ENCODE assay signal across 8 mouse cellular contexts in the genomic region with DNA sequence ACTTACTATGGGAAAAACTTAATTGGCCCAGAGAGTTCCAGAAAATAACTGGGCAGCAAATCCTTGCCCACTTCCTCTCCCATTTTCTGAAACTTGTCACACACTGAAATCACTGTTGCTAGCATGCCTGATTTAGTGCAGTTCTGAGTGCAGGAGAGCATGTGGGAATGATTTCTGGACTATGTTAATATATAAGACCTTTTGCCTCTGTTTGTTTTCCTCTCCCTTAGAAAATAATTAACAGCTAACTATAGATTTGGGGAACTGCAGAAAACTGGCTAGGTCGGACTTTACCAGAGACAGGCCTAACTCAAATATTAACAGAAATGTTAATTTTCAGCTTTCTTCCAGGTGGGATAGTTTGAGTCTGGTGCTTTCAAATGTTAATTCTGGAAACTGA.
"Had no signal": no experiment of that assay in that cellular context is flagged by ENCODE, and none has a peak within 500 bp of the region (broad histone marks: within the 10 kb centered on the region; RNA-seq: fewer than 3 reads in every experiment).

No protein-coding gene starts in this region.

- H3K9me3 ChIP-seq: limb, embryonic 10.5 days; midbrain, embryonic 13.5 days had no signal

- H3K9ac ChIP-seq: midbrain, embryonic 13.5 days had no signal

- H3K4me3 ChIP-seq: limb, embryonic 10.5 days; midbrain, embryonic 13.5 days had no signal

- H3K27me3 ChIP-seq: midbrain, embryonic 13.5 days had no signal

- H3K4me2 ChIP-seq: midbrain, embryonic 13.5 days had no signal

- ATAC-seq: hindbrain, embryonic 16.5 days; inflammation-experienced regulatory T-cells, adult 6 months; midbrain, embryonic 13.5 days had no signal

- H3K27ac ChIP-seq: limb, embryonic 10.5 days; midbrain, embryonic 13.5 days had no signal

- H3K4me1 ChIP-seq: limb, embryonic 10.5 days; midbrain, embryonic 13.5 days had no signal

- DNase-seq: kidney, adult 18-20 months; lung, adult 18-20 months; right cerebral cortex, postnatal 14 days; thymus, postnatal 36 days had no signal
